ENCODE assay signal across 10 mouse cellular contexts in the genomic region with DNA sequence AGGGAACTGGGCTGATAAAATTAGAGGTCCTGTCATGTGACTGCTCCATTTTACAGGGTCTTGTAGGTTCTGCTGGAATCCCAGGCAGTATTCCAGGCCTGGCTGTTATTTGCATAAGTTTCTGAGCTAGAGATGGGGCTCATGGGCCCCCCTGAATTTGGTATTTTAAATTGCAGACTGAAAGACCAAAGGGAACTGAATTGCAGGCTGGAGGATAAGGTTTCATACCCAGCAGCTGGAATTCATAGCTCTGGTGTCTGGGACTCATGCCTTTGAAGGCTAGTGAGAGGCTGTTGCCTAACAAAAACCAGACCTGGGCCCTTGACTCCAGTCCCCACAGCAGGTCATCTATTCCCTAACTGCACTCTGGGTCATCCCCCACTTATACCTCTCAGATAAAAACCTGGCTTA. TPM values are rescaled to one million over a fixed set of nuclear protein-coding genes. Genes with fewer than 3 reads are reported as not detected.
A peak's percentile ranks its signal among the peaks of the same experiment; 100 is the strongest.
DNase-seq lines count a peak whose midpoint lies in the region; ATAC-seq lines count a peak whose summit lies in the region.
"Had no signal": no experiment of that assay in that cellular context is flagged by ENCODE, and none has a peak within 500 bp of the region (broad histone marks: within the 10 kb centered on the region; RNA-seq: fewer than 3 reads in every experiment).

No protein-coding gene starts in this region.

- no peaks in the 10 kb centered on the region for H3K27me3 ChIP-seq in embryonic facial prominence, embryonic 12.5 days
- H3K27me3 ChIP-seq in heart, embryonic 16.5 days (ENCODE audit: control insufficient read depth, insufficient read depth, low read length) = no peaks in the 10 kb centered on the region
- no peaks in the 10 kb centered on the region for H3K27me3 ChIP-seq in neural tube, embryonic 11.5 days (ENCODE audit: control insufficient read depth, insufficient read depth, low read length)
- H3K27me3 ChIP-seq in kidney, embryonic 16.5 days (ENCODE audit: insufficient read depth, low read length) = no peaks in the 10 kb centered on the region
- H3K27me3 ChIP-seq: intestine, embryonic 15.5 days had no signal

- peaks cover 20% of the 10 kb centered on the region for H3K4me1 ChIP-seq in embryonic facial prominence, embryonic 12.5 days
- H3K4me1 ChIP-seq in heart, embryonic 16.5 days (ENCODE audit: control insufficient read depth, insufficient read depth, low read length) = peaks cover 24% of the 10 kb centered on the region
- no peaks in the 10 kb centered on the region for H3K4me1 ChIP-seq in neural tube, embryonic 11.5 days (ENCODE audit: control insufficient read depth, insufficient read depth, low read length)
- no peaks in the 10 kb centered on the region for H3K4me1 ChIP-seq in kidney, embryonic 16.5 days (ENCODE audit: insufficient read depth, low read length)
- H3K4me1 ChIP-seq: intestine, embryonic 15.5 days had no signal

- intact Hi-C loops in heart, postnatal 25 days (cut with DNase I) = no loop called here

- no peaks in the 10 kb centered on the region for H3K36me3 ChIP-seq in embryonic facial prominence, embryonic 12.5 days
- H3K36me3 ChIP-seq in heart, embryonic 16.5 days (ENCODE audit: control insufficient read depth, insufficient read depth) = no peaks in the 10 kb centered on the region
- no peaks in the 10 kb centered on the region for H3K36me3 ChIP-seq in neural tube, embryonic 11.5 days (ENCODE audit: control insufficient read depth, insufficient read depth, low read length)
- no peaks in the 10 kb centered on the region for H3K36me3 ChIP-seq in kidney, embryonic 16.5 days (ENCODE audit: insufficient read depth, low read length)
- H3K36me3 ChIP-seq: intestine, embryonic 15.5 days had no signal

- no peak overlapping the region for H3K4me2 ChIP-seq in embryonic facial prominence, embryonic 12.5 days (replicated peaks)
- H3K4me2 ChIP-seq in heart, embryonic 16.5 days (ENCODE audit: low read depth, low read length) = no peak overlapping the region; the same call in 1 of the 2 replicates
- no peak overlapping the region for H3K4me2 ChIP-seq in neural tube, embryonic 11.5 days (ENCODE audit: low read depth)
- no peak overlapping the region for H3K4me2 ChIP-seq in kidney, embryonic 16.5 days (replicated peaks; ENCODE audit: low read depth, low read length)
- H3K4me2 ChIP-seq: intestine, embryonic 15.5 days had no signal

- H3K27ac ChIP-seq in embryonic facial prominence, embryonic 12.5 days = peak overlapping the region; percentile 87
- peak overlapping the region; percentile 82 for H3K27ac ChIP-seq in heart, embryonic 16.5 days (ENCODE audit: low read length)
- no peak overlapping the region for H3K27ac ChIP-seq in neural tube, embryonic 11.5 days (ENCODE audit: low read depth, low read length)
- no peak overlapping the region for H3K27ac ChIP-seq in kidney, embryonic 16.5 days (ENCODE audit: low read length)
- H3K27ac ChIP-seq: intestine, embryonic 15.5 days had no signal

- ATAC-seq in embryonic facial prominence, embryonic 12.5 days (ENCODE audit: insufficient number of reproducible peaks, insufficient read depth, low FRiP score, low TSS enrichment) = peak; percentile 91
- peak; percentile 96 for ATAC-seq in heart, embryonic 16.5 days (replicated peaks; ENCODE audit: extremely low read depth, insufficient read depth, low FRiP score)
- no peak for ATAC-seq in neural tube, embryonic 11.5 days (ENCODE audit: insufficient read depth, low FRiP score, low TSS enrichment)
- no peak for ATAC-seq in kidney, embryonic 16.5 days (ENCODE audit: low FRiP score, low TSS enrichment)
- ATAC-seq: intestine, embryonic 15.5 days had no signal

- H3K9me3 ChIP-seq in embryonic facial prominence, embryonic 12.5 days = no peaks in the 10 kb centered on the region
- H3K9me3 ChIP-seq in heart, embryonic 16.5 days (replicated peaks; ENCODE audit: control insufficient read depth, low read length) = no peaks in the 10 kb centered on the region
- no peaks in the 10 kb centered on the region for H3K9me3 ChIP-seq in neural tube, embryonic 11.5 days (ENCODE audit: control insufficient read depth, low read length)
- no peaks in the 10 kb centered on the region for H3K9me3 ChIP-seq in kidney, embryonic 16.5 days (ENCODE audit: low read length)
- H3K9me3 ChIP-seq: intestine, embryonic 15.5 days had no signal

- no peak overlapping the region for H3K4me3 ChIP-seq in embryonic facial prominence, embryonic 12.5 days
- H3K4me3 ChIP-seq in heart, embryonic 16.5 days (ENCODE audit: low read length) = no peak overlapping the region
- no peak overlapping the region for H3K4me3 ChIP-seq in neural tube, embryonic 11.5 days (ENCODE audit: low read depth, low read length)
- no peak overlapping the region for H3K4me3 ChIP-seq in kidney, embryonic 16.5 days (ENCODE audit: low read length)
- H3K4me3 ChIP-seq: intestine, embryonic 15.5 days had no signal

- peak; percentile 98 for DNase-seq in heart, adult 11 months
- DNase-seq in heart, postnatal 25 days (ENCODE audit: low spot score) = no peak
- DNase-seq in neural tube, embryonic 11.5 days (ENCODE audit: low spot score) = peak; percentile 25
- no peak for DNase-seq in lung, postnatal 36 days
- no peak for DNase-seq in ovary, adult 18-20 months (ENCODE audit: low spot score)
- DNase-seq: cerebellum, adult 9-11 months had no signal

- H3K9ac ChIP-seq in embryonic facial prominence, embryonic 12.5 days = no peak overlapping the region
- no peak overlapping the region for H3K9ac ChIP-seq in heart, embryonic 16.5 days (ENCODE audit: low read length)
- H3K9ac ChIP-seq in neural tube, embryonic 11.5 days (ENCODE audit: low read length) = no peak overlapping the region
- no peak overlapping the region for H3K9ac ChIP-seq in kidney, embryonic 16.5 days (replicated peaks; ENCODE audit: low read length)
- H3K9ac ChIP-seq: intestine, embryonic 15.5 days had no signal

RNA-seq across cellular contexts. Expression of a gene that starts 45.6 kb away (rescaled TPM):
- total RNA-seq in heart, postnatal 25 days (2021) = 10 to 100 TPM; 16.8 to 21.2 TPM
- 19.7 and 22.0 TPM in 2 replicates for polyA plus RNA-seq in embryonic facial prominence, embryonic 12.5 days (2016; fragmentation: Nextera tagmentation; extraction: Ambion mirVana)
- polyA plus RNA-seq in heart, embryonic 16.5 days (2015; fragmentation: Nextera tagmentation; extraction: Ambion mirVana) = 19.1 and 22.9 TPM in 2 replicates
- 10.3 and 12.3 TPM in 2 replicates for polyA plus RNA-seq in neural tube, embryonic 11.5 days (2014; fragmentation: Nextera tagmentation; extraction: Ambion mirVana)
- polyA plus RNA-seq in kidney, embryonic 16.5 days (2015; fragmentation: Nextera tagmentation; extraction: Ambion mirVana) = 7.0 and 7.8 TPM in 2 replicates

Comparison
In these comparisons a context has a peak if more than half of its experiments do, and no peak if none do; other contexts are left out.
1. DNase-seq: peak in heart, adult 11 months (single experiment) and neural tube, embryonic 11.5 days (single experiment); none in heart, postnatal 25 days (single experiment), lung, postnatal 36 days (single experiment) and ovary, adult 18-20 months (single experiment).
2. ATAC-seq: peak in embryonic facial prominence, embryonic 12.5 days (single experiment) and heart, embryonic 16.5 days (single experiment); none in neural tube, embryonic 11.5 days (single experiment) and kidney, embryonic 16.5 days (single experiment).
3. H3K27ac ChIP-seq: peak in embryonic facial prominence, embryonic 12.5 days (single experiment) and heart, embryonic 16.5 days (single experiment); none in neural tube, embryonic 11.5 days (single experiment) and kidney, embryonic 16.5 days (single experiment).